Mouse (Mus musculus) right cerebral cortex, postnatal 10 days (tissue): ENCODE data around the gene Tpx2.

Experiments used
- DNase-seq, 2 experiments: peaks; one replicate each; pipeline ENCODE4 v3.0.0; 2021; ENCODE audit warnings: low spot score in 2 of 2

The Tpx2 gene

DNA sequence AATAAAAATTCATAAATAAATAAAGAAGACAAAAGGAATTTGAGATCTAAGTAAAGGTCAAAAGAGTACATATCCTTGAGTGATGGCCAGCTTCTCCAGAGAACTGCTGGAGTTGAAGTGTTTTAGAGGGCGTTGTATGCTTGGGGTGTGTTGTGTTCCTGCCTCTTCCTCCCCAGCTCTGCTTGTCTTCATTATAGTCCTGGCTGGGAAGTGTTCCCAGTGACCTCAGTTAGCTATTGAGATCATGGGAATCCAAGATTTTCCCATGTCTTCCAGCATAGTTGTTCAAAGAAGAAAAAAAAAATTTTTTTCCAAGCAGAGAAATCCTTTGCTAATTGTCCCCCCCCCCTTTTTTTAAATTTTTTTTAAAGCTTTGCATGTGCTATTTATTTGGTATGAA lies 14.1 kb downstream of the Tpx2 start:
- DNase-seq: no peak

DNA sequence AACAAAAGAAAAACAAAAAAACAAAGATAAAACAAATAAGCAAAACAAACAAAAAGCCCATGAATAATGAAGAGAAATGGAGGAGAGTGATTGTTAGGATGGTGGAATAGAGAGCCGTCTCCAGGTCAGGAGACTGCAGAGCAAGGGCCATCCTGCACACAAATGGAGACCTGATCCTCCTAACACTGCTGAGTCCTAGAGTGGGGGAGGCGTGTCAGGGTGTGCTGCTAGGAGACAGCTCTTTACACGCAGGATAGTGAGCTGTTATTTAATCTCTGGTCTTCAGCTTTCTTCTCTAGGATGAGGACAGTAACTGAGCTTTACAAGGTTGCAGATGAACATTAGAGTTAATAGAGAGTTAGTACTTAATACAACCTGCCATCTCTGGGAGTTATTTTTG lies 14.9 kb downstream of the Tpx2 start:
- DNase-seq: no peak

DNA sequence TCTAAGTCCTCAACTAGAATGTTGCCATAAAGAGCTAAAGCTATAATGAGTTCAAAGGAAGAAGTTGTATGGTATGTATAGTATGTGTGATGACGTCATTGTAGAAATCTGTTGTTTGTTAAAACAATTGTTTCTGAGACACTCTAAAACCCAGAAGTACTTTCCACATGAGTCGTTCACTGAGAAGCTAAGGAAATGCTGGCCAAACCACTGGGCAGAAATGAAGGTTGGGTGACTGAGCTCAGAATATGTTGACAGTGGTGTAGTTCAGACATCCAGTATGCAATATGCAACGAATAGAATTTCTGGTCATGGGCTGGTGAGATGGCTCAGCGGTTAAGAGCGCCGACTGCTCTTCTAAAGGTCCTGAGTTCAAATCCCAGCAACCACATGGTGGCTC lies 15.6 kb downstream of the Tpx2 start:
- DNase-seq: no peak

DNA sequence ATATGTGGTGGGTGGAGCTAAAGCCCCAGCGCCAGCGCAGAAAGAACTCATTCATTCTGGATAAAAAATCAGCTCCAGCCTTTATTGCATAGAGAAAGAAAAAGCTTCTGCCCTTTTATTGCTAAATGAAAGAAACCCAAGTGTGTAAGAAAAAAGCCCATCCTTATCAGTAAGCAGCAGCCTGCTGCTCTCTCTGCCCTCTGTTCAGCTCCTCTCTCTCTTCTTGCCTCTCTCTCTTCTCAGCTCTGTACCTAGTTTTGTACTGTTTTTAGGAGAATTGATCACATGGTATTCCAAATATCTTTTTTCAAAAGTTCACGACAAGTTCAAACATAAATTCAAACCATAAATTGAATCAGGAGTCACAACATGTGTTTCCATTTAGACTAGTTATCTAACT lies 30.5 kb downstream of the Tpx2 start:
- no peak for DNase-seq

DNA sequence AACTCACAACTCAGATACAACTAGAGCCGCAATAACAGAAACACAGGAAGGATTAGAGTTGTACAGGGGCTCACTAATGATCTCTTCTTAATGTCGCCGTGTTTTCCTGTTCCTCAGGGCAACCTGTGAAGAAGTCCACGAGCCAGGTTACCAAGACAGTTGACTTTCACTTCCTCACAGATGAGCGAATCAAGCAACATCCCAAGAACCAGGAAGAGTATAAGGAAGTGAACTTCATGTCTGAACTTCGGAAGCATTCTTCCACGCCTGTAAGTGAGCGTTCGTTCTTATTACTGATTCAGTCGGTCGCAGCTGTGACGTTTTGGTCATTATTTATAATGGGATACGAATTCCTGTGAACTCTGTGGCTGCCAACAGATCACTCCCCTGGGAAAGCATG lies 33.1 kb downstream of the Tpx2 start:
- no peak for DNase-seq

DNA sequence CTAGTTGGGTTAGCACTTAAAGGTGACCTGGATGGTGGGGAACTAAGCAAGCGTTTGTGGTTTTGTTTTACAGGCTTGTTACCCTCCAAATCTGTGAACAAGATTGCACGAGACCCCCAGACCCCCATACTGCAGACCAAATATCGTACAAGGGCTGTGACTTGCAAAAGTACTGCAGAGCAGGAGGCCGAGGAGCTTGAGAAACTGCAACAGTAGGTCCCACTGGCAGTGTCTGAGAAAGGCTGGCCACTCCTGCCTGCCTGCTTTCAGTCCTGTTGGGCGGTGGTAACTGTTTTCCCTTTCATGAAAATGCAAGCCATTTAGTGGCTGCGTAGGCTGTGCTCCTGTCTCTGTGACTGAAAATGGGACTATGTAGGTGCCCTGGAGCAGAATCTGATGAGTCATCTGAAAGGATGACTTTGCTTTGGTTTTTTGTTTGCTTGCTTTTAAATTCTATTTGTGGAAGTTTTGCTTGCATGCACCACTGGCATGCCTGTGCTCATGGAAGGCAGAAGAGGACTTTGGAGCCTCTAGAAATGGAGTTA lies 36.4 kb downstream of the Tpx2 start:
- DNase-seq: no peak

DNA sequence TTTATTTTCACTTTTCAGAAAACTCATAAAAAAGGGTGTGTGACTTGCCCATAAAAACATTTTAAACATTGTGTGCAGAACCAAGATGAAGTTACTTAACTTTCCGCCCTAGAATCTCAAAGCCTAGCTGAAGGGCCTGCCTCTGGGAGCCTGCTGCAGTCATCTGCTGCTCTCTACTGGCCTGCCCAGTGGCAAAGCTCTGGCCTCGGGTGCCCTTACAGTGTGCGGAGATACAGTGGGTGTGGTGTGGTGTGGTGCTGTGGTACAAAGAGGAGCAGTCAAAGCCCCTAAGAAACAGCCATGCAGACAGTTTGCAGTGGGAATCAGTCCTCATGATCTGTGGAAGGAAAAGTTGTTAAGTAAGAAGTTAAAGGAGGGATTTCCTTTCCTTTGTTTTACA lies 39.5 kb downstream of the Tpx2 start:
- DNase-seq: no peak

DNA sequence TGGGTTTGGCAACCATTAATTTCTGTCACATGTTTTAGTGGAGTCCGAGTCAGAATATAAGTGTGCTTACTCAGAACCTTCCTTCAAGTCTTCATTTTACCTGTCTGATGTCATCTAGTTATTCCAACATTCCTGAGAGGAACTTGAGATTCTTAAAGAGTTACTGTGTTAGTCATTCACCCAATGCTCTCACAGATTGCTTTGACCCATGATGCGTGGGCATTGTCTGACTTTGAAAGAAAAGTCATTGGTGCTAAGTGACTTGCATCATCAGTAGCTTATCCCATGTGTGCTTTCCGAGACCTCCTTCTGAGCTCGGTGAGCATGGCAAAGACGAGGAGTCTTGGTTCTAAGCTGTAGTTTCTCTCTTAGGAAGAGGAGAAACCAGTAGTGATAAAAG lies 41.0 kb downstream of the Tpx2 start:
- DNase-seq: no peak

DNA sequence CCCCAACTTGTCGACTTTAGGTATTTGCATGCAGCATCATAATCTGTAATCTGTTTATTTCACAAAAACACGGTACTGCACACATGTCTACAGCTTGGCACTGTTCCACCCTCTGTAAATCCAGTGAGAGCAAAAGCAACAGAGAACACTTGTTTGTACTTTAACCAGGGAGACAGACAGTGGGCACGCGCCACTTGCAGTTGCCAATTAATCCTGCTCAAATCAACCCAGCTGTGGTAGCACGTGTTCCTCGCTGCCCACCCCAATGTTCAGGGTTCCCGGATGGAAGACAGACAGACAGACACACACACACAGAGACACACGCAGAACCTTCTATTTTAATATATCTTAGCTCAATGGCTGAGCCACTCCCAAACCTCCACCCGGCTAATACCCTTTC lies 48.1 kb downstream of the Tpx2 start:
- DNase-seq: no peak

DNA sequence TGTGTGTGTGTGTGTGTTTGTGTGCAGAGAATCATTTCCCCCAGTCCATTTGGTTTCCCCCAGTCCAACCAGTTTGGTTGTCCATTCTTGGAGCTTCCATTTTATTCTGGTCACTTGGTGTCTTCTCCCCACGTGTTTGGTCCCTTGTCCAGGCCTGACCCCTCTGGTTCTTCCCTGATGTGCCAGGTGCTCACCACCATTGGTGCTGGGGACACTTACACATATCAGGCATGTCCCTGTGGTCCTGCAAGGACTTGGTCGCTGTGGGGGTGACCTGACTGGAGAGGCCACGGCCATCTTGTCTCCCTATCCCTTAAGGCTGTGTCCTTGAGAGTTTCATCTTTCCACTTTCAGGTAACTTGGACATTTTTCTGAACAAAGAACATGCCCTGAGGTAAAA lies 49.2 kb downstream of the Tpx2 start:
- DNase-seq: no peak

DNA sequence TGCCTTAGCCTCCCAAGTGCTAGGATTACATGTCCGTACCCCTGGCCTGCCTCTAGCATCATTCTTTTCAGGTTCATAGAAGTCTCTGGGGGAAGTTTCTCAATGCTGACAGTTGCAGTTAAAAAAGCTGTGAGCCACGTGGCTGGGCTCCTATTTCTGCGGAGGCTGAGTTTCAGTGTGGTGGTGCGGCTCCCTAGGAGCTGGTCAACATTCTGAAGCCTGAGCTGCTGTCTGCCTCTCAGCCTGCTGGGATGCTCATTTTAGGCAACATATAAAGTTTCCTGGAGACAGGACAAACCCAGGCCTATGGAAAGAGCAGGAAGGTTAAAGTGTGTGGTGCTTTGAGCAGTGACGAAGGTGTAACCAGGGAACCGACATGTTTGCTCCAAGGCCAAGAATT lies 51.2 kb downstream of the Tpx2 start:
- no peak for DNase-seq

DNA sequence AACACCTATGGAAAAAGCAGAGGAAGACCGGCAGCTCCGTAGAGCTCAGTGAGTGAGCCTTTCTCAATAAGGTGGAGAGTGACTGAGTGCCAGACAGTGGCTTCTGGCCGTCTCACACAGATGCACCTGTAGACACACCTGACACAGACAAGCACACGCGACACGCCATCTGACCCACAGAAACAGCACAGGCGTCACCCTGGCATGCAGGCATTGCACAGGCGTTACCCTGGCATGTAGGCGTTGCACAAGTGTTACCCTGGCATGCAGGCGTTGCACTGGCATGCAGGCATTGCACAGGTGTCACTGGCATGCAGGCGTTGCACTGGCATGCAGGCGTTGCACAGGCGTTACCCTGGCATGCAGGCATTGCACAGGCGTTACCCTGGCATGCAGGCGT lies 53.5 kb downstream of the Tpx2 start:
- no peak for DNase-seq

DNA sequence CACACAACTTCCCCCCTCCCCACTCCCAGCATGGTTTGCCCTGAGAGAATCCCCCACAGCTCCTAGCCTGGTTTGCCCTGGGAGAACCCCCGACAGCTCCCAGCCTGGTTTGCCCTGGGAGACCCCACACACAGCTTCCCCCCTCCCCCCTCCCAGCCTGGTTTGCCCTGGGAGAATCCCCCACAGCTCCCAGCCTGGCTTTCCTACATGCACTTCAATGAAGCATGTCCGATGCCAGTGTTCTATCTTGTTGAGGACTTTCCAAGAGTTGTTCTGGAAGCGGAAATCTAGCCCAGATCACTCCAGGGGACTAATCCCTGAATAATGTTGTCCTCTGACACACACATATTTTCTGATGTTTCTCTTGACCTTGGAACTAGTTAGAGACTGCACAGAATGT lies 54.9 kb downstream of the Tpx2 start:
- DNase-seq: no peak

DNA sequence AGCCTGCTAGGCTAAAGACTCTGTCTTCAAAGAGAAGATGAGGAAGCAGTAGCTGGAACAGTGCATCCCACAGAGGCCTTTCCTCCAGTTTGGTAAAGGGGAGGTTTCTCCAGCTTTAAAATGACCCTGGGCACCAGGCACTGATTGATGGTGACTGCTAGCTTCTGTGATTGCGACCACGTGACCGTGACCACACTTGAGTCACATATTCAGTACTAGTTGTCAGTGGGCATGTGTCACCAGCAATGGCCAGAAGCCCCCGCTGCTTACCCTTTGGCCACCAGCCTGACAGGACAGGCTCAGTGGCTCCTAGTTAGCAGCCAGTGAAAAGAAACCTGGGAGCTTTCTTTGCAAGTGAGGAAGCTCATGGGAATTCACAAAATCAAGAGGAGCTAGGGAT lies 55.8 kb downstream of the Tpx2 start:
- DNase-seq: no peak

DNA sequence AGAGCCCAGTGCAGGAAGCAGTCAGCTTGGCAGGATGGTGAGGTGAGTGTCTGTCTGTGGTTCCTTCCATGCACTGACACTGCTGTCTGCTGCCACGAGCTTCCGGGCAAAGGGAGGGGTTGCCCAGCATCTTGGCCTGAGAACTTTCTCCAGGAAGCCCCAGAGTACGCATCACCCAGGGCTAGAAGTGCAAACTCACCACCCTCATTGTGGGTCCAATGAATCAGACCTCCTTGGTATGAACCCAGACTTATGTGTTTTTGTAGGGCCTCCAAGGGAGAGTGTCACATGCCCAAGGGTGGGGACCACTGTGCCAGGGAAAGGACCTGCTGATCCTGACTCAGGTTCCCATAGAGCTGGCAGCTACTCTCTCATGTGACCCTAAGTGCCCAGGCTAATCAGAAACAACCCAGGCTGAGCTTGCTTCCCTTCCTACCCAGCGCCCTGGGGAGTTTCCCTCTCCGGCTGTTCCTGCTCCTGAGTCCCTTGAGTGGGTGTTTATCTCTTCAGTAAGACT lies 56.4 kb downstream of the Tpx2 start:
- DNase-seq: no peak

DNA sequence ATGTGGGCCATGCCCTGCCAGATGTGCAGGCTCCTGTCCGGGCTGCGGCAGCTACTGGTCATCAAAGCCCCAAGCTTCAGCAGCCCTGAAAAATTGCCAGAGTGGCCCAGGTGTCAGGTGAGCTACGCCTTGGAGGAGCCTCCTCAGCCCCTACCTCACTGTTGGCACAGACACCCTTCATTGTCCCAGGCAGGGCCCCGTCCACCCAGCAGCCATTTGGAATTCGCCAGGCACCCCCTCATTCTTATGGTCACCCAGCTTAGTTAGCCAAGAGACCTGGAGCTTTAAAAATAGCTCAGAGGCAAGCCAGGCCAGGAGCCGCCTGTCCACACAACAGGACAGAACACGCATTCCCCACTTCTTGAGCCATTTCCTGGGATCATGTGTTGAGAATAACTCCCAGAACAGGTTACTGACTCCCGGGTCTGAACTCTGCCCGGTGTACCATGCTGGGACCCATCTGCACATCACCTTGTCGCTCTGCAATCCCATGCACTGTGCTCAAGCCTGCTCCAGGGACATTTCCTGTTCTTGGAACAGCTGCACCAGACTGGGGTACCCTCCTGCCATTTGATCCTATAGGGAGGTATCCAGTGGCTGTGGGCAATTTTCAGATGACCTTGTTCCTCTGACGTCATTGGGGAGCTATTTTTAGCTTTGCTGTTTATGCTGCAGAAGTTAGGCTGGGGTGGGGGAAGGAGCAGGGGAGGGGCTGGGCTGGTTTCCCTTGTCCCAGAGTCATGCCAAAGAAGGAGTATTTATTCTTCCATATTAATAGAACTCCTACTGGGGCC lies 57.5 kb downstream of the Tpx2 start:
- no peak for DNase-seq

DNA sequence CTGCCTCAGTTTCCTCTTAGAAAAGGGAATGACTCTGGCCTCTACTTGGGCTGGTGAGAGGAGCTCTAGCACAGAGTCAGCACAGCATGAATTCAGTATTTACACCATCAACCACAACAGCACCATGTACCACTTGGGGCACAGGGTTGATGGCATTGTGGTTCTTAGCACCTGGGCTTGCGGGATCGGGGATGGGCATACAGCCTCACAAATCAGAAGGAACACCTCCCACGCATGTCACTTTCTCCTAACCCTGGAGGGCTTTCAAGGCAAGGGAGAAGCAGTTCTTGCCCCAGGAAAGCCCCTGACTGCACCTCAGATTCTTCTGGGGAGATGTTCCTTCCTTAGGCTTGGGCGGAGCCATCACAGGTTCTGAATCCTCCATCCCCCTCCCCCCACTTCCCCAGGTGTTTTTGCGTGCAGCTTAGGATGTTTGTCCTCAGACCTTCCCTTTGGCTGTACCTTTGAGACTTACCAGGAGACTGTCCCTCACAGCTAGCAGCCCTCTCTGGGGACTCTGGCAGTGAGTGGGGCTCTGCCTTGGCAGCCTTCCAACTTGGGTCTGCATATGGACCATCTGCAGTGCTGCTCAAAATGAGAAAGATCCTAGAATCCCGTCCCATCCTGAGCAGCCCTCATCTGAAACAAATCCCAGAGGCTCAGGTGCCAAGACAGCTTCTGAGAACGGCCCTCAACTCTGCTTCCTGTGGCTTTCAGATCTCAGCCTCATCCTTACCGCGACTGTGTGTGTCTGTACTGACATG lies 58.7 kb downstream of the Tpx2 start:
- no peak for DNase-seq

DNA sequence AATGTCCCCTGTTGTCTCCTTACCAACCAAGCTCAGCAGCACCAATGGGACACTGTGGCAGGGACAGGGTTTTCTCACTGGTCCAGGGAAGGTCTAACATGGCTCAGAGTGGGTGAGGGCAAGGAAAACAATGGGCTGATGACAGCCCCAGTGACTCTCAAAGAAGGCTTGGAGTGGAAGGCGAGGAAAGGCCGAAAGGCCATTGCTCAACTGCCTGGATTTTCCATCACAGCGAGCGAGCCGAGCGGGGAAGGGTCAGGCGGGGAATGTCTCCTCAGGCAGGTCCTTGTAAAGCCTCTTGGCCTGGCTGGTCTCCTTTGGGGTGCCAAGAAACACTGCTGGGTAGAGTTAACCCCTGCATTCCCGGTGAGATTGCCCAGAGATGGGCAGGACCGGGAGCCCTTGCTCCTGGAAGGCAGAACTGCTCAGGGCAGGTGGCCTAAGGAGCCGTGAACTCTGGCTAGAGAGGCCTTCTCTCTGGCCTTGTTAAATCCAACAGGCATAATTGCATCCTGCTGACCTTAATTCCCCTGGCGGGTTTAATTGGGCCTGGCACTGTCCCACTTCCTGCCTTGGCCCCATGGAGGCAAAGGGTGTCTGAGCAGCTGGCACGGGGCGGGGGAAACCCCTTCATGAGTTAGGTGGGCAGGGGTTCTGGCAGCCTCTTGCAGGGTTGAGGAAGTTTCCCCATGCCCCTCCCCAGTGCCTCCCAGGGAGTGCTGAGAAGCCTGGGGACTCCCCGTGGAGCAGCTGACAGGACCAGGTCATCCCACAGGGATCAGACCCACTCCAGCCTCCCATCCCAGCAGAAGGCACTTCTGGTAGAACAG lies 59.6 kb downstream of the Tpx2 start:
- DNase-seq: peak; percentile 47 to 53

DNA sequence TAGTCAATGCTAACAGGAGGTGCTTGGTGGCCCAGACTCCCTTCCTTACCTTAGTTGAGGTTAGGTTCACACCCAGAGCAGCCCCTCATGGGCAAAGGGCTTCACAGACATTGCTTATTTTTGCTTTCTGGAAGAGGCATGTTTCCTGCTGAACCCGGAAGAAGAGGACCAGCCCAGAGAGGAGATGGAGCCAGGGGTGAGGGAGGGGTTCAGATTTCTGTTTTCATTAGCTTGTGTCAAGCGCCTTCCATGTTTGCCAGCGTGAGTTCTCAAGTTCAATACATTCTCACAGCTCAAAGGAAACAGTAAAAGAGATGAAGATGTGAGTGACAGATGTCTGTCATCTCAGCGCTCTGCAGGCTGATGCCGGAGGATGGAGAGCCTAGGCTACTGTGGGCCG lies 62.1 kb downstream of the Tpx2 start:
- no peak for DNase-seq

DNA sequence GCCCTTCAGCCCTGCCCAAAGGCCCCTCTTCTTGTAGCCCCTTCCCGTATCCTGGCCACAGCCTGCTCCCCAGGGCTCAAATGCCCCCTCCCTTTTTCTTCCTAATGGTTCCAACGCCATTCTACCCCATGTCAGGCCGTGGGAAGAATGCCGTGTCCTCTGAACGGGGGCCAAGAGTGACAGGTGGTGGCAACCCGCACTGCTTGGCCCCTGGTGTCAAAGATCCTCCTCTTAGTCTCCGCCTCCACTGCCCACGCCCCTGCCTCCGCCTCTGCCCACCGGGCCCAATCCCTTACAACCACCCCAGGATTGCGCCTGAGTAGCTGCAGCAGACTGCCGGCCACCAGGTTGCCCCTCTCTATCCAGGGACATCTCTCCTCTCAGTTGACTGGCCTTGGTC lies 63.3 kb downstream of the Tpx2 start, which contains the start of gene Mylk2:
TSS of gene Mylk2 (plus strand) at position 322 of the 400 bp plus-strand sequence.
- DNase-seq: no peak

DNA sequence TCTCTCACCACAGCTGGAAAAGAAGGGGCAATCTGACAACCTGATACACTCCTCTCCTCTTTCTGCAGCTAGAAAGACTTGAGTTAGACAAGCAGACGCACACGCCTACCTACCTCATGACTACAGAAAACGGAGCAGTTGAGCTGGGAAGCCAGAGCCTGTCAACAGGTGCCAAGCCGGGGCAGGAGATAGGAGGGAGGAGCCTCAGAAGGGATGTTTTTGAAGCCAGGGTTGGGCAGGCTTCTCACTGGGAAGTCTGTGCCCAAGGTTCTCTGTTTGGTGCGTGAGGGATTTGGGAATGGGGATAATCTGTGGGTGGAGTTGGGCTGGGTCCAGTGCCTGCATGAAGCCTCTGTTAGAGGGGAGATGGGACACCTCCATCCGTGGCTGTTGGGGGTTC lies 63.7 kb downstream of the Tpx2 start:
- no peak for DNase-seq

DNA sequence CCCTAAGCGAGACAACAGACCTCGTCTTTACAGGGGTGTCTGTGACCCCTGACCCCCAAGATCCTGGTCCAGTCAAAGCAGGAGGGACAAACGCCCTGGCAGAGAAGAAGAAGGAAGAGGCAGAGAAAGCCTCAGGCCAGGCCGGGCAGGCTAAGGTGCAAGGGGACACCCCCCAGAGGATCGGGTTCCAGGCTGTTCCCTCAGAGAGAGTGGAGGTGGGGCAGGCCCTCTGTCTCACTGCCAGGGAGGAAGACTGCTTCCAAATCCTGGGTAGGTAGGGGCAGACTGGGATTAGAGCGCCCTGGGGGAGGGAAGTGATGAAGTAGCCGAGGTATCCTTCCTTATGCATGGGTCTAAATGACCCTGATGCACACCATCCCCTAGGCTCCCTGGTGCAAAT lies 65.7 kb downstream of the Tpx2 start:
- no peak for DNase-seq
